Mouse (Mus musculus): ENCODE measurements around the gene Aox4.

The Aox4 gene

DNA sequence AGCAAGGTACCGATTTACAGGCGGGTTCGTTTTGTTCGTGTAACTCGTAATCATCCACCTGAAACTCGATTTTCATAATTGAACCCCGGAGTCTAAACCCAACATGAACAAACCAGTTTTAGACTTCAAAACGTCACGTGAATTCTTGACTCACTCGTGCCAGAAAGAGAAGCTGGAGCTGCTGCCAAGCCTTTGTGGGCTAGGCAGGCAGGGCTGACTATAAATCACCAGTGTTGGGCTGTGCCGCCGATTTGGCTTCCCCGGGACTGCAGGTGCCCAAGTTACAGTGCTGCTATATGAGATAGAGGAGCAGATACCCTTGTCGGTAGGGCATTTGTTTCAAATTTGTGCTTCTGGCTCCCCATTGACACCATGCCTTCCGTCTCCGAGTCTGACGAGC, at the start of gene Aox4:
Gene Aox4, plus strand, starts transcription at position 195 of the 400 bp plus-strand sequence.
- no peak for DNase-seq

DNA sequence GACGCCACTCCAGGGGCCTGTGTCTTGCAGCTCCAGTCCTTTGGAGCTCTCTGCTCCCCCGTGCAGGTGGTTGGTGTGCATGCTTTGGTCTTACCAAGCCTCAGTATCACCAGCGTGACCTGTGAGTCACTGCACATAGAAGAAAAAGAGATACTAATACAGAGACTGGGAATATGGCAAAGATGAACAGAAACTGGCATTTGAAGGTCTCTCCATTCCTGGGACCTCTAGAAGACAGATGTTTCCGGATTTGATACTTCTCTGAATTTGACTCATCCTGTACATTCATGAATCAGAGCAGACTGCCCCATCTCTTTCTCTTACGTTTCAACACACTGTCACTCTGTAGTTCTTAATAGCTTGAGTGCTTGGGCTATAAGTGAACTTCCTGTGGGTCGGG, 40.3 kb upstream of the Aox4 start:
- no peak for DNase-seq

DNA sequence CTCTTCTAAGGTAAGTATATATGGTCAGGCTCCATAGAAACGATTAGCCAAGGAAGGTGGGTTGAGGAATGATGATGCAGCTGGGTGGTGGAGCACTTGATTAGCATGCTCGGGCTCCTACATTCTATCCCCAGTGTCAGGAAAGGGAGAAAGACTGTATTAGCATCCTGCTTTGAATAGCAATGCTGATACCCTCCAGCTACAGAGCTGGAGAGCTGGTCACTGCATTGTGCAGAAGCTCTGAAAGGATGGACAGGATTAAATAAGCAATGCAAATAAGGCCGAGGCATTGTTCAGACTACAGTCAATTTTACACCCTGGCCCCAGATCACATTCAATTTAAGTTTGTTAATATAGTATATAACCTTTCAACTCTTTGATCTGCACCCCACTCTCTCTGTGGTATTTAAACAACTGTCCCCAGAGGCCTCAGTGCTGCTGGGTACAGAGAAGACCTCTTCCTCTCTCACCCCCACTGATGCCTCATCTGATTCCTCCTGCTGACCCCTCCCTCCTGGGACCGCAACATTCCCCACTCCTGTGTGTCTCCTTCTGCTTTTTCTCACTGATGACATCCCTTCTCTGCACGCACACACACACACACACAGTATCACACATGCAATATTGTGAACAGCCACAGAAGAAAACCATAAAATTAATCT, 21.6 kb upstream of the Aox4 start:
- DNase-seq, result no peak

DNA sequence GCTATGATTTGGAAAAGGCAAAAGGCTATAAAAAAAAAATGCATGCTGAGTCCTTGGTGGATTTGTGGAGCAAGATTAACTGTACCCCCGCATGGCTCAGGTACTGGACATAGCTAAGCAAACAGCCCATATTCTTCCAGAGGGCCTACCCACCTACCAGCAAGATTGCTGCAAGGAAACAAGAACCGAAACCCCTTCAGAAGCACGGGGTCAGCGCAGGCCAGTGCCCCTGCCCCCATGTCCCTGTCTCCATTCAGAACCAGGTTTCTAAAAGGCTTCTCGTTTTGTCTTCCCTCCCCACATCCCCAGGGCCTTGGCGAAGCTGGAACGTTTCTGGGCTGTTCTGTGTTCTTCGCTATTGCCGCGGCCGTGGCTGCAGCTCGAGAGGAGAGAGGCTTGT, 15.9 kb upstream of the Aox4 start:
- DNase-seq, result no peak

DNA sequence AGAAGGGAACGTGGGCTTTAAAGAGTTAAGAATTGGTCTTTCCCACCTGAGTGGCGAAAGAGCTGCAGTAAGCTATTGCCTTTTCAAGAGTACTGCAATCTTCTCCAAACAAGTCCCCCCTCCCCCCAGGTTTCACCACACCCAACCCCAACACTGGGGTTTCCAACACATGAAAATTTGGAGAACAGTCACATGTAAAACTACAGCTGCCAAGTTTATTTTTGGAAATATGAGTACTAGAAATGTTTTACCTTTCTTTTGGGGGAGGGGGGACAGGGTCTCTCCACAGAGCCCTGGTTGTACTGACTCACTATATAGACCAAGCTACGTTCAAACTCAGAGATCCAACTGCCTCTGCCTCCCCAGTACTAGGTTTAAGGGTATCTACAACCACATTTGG, 15.2 kb upstream of the Aox4 start:
- DNase-seq, result no peak

DNA sequence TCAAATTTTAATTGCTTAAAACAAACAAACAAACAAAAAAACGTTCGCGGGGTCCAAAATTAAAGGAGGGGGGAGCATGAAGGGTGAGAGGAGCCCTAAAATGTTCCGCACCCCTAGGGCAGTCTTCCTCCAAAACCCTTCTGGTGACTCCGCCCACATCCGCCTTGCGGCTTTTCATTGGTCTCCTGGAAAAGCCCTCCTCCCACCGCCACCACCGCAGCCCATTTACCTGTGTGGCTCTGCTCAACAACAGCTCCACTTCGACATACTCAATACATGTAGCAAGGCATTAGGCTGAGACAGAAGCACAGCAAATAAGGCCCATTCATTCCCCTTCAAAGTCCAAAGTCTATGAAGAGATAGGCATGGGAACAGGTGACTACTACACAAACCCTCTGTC, 14.7 kb upstream of the Aox4 start:
- DNase-seq, result no peak

DNA sequence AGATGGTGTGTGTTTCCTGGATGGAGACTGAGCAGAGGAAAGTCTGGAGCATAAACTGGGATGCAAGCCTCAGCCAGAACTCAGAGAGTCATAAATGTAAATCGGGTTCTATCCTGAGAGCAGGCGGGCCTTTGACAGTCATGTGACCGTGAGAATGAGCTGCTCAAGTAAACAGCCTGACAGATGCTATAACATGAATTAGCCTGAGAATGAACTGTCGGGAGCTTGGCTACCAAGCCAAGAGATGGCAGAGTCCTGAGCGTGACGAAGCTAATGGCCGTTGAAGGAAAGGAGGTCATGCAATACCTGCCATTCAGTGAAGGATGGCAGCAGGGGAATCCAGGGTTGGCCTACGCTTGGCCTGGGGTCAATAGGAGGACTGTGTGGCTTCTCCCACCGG, 13.2 kb upstream of the Aox4 start:
- DNase-seq, result no peak

DNA sequence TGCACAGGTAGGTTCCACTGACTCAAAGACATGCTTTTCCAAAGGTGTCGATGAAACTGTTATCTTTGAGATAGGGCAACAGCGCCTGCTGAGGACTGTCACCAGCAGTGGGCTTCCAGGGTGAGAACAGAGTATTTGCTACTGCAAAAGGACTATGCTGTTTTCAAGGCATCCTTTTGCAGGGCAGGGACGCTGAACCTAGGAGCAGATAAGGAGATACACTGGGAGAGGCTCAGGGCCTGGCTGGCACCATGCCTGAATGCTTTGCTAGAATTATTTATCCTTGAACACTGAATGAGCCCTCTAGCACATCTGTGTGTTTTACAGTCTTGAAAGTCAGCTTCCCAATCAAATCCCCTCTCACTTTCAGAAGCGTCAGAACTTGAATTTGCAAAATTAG, 11.8 kb upstream of the Aox4 start:
- DNase-seq, result no peak

DNA sequence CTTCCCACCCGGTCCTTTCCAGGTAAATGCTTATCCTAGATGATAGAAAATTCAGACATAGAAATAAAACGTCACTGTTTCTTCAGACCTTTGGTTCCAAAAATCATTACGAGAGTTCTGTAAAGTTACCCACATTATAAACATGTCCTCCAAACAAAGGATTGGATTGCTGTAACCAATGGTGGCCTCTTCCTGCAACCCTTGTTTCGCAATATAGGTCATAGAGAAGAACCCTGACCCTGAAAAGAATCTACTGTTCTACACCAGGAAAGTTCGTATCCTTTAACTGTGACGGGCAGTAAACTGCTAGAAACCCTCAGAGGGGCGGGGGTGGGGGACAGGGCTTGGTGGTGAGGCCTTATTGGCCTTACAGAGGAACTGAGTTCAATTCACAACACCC, 2.6 kb downstream of the Aox4 start:
- DNase-seq, result no peak

DNA sequence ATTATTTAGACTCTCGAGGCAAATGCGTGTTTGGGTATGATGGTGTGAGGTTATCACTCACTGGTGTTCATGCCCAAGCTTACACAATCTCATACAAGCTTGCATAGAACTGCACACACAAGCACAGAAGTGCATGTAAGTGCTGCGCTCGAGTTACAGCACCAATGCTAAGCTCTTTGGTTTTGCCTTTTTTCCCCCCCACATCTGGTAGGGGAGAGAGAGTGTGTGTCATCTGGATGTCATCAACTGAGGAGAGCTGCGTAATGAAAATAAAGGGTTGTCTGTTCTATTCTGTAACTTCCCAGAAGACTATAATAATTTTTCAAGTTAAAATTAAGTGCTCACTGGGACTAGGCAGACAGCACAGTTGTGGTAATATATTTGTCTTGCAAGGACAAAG, 3.6 kb downstream of the Aox4 start:
- DNase-seq, result no peak

DNA sequence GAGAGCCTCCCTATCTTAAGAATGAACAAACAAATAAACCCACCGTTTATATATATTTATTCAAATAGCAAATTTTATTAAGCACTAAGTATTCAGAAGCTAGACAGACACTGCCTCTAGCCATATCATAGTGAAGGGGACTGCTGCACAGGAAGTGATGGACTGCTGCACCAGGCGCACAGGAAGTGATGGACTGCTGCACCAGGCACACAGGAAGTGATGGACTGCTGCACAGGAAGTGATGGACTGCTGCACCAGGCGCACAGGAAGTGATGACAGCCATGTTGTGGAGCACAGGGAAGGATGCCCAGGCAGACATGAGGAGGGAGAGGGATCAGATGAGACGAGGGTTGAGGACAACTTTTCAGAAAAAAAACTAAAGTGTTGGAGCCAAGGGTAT, 5.2 kb downstream of the Aox4 start:
- no peak for DNase-seq

DNA sequence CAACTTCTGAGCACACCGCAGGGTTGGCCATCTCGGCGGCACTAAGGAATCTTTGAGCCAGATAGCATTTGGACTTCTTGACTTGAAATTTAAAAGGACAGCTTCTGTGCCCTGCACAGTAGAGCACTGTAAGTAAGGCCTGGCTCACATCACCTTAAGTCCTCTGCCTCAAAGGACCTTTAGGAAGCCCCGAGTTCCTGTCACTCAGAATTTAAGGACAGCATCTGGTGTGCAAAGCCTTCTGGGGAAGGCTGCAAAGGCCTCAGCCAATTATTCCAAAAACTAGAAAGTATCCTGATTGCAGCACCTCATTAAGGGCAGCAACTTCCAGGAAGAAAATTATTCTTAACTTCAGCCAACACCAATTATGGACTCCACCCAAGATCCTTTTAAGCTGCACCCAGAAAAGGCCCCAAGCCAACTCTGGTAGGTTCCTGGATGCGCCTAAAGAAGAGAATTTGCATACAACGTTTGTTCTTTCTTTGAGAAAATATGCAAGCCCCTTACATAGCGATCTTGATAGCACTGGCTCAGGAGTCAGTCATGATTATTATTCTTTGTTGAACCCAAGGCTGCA, 5.8 kb downstream of the Aox4 start:
- no peak for DNase-seq

DNA sequence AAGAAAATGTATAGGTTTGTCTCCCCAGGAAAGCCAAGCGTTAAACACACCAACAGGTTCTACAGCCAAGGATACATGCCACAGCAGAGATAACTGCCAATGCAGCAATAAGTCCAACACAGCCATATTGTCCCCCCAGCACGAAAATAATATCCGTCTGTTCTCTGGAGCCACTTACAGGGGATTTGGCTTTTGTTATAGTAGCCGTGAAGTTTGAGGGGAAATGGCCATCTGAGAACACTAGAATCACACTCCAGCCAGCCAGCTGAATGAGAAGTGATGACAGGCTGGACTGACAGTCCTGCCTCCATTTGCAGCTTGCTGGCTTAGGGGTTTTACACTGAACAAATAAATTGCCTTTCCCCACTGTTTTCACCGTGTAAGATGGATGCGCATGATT, 10.9 kb downstream of the Aox4 start:
- peak; percentile 6 for DNase-seq

DNA sequence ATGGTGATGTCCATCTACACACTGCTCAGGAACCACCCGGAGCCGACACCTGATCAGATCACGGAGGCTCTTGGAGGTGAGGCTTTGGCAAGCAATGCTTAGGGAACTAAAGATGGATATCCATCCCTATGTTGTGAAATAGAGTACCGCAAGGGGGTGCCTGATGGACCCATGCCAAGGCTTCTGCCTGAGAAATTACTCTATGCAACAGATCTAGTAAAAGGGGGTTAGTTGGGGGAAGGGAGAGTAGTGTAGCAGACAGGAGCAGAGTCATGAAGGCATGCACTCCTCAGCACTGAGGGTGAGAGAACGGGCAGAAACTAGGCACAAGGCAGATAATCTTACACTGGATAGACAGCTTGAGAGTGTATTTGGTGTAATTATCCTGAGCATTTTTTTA, 11.7 kb downstream of the Aox4 start:
- no peak for DNase-seq

DNA sequence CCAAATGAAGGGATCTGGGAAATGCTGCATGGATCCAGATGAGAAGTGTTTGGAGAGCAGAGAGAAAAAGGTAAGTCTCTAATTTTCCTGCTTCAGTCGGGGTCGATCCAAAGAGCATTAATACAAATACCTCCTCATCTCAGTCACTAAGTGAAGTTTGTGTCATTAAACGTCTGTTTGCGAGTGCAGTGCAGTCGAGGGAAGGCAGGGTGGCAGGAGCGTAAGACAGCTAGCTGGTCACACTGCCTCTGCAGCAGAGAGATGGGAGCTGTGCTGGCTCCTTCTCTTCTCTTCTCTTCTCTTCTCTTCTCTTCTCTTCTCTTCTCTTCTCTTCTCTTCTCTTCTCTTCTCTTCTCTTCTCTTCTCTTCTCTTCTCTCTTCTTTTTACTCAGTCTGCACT, 17.9 kb downstream of the Aox4 start:
- DNase-seq, result no peak

DNA sequence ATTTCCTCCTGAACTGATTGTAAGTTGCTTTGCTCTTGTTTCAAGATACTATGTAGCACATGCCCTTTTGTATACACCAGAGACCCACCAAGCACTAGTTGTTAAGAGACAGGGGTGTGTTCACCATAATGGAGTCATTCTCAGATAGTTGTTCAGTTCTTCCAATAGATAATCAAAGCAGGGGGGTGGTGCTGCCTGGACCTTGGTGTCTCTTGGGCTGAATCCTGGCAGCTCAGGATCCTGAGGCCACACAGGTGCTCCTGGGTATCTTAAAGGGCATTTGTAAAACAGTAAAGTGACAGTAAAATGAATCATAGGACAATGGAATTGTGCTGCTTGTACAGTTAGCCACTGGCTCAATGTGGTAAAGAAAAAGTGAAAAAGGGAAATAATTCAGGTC, 18.7 kb downstream of the Aox4 start:
- no peak for DNase-seq

DNA sequence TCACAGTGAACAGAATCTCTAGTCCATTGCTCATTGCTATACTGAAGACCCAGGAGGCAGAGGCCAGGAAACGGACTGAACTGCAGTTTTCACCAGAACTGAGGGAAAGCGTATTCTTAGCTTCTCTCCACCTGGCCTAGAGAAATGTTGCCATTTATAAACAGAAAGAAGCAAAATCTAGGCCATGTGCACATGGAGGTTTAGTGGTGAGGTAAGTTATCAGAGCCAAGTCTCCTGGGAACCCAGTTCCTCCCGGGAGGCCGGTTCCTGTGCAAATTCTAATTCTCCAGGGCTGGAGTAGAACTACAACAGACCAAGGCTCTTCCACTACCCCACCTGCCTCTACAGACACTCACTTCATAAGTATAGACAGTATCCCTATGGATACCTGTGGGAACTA, 19.6 kb downstream of the Aox4 start:
- no peak for DNase-seq

DNA sequence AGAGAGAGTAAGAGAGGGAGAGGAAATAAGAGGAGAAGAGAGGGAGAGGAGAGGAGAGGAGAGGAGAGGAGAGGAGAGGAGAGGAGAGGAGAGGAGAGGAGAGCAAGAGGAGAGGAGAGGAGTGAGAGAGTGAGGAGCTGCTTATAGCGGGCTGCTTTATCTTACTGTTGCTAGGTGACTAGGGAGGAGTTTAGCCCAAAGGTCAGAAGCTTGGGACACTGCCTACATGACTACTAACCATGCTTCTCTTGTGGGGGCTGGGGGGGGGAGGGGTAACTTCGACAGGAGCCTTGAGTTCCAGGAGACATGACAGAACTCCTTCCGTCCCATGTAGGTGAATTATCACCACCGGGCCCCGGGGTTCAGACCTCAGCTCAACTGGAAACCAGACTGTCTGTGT, 20.3 kb downstream of the Aox4 start:
- DNase-seq, result no peak

DNA sequence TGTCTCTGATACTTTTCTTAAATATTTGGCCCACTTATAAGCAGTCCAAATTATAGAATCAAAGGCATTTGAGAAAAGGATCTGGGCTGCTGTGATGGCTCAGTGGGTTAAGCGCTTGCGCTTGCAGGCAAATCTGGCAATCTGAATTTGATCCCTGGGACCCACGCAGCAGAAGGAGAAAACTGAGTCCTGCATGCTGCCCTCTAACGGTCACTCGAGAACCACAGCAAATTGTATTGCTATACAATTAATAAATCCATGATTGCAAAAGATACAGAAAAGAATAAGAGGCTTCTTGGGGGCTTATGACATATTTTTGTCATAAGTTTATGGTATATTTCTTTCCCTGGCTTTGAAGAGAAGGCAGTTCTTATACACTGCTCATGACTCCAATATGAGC, 25.2 kb downstream of the Aox4 start:
- DNase-seq, result no peak

DNA sequence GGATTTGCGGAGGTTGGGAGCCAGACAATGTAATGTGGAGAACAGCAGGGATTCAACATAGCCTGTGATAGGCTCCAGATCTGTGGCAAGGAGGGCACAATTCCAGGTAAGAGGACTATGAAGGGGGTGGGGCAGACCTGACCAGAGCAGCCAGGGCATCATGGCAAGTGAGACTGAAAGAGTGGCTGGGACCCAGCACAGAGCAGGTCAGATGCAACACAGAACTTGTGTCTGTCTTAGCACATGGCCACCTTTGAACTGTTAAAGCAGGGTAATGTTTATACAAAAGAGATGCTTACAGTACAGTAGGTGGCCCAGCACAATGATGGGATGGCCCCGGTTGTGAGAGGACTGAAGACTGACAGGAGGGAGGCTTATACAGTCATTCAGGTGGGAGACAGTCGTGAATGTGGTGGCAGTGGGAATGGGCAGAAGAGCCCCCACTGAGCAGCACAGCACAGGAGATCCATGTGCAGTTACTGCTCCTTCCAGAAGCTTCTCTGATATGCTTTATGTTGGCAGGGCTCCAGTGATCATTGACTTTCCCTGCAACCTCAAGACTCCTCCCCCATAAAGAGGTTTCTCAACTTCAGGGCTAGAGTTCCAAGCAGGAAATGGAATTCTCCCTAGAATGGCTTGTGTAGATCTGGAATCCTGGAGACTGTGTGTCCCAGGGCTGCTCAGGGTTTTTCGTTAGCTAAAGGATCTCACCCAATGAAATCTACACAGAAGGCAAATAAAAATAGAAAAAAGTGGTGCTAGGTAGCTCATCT, 27.5 kb downstream of the Aox4 start:
- DNase-seq, result no peak

DNA sequence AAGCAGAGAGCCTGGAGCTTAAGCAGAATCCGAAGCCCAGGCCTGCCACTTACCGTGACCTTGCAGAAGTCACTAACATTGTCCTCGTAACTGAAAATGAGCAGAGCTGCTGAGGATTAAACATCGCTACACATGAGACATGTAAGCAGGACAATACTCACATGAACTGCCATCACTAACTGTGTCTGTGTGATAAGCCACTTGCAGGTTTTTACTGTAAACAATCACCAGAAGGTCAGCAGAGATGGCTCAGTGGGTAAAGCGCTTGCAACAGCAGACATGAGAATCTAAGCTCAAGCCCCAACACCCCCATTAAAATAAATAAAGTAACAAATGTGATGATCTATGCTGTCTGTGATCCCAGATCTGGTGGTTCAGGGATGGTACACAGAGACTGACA, 28.2 kb downstream of the Aox4 start:
- no peak for DNase-seq

DNA sequence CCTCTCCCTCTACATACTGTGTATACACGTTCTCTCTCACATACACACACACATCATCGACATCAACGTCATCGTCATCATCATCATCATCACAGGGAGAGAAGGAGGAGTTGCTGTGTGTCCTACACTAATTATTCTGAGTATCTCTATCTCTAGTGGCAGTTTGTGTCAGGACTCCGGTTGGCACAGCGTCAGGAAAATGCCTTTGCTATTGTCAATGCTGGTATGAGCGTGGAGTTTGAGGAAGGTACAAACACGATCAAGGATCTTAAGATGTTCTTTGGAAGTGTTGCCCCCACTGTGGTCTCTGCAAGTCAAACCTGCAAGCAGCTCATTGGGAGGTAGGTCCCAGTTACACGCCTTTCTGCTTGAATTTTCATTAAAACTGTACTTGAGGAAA, 28.8 kb downstream of the Aox4 start:
- DNase-seq, result no peak

DNA sequence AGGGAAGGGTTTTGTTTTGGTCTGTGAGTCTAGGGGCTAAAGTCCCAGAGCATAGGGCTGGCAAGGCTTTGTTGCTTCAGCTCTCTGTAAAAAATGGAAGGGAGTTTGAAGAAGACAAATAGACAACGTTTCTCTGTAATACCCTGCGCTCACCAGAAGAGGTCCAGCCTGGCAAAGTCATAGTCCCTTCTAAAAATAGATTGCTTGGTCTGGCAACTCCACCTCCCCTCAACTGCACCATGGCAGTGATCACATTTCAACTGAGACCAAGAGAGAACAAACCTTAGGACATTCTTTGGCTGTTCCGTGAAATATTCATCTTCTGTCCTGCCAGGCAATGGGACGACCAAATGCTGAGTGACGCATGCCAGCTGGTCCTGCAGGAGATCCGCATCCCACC, 30.1 kb downstream of the Aox4 start:
- DNase-seq, result no peak

DNA sequence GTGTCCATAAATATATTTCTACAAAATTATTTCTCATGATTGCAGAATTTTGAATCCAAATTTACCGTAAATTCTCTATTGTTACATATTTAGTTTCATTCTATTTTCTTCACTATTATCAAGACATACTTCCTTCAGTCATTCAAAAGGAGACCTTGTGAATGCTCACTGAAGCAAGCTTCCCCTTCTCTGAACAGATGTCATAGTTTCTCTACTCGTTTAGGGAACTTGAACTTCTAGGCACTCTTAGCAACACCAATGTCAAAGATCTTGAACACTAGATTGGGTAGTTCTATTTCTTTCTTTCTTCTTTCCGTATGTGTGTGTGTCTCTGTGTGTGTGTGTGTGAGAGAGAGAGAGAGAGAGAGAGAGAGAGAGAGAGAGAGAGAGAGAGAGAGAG, 34.3 kb downstream of the Aox4 start:
- DNase-seq, result no peak

DNA sequence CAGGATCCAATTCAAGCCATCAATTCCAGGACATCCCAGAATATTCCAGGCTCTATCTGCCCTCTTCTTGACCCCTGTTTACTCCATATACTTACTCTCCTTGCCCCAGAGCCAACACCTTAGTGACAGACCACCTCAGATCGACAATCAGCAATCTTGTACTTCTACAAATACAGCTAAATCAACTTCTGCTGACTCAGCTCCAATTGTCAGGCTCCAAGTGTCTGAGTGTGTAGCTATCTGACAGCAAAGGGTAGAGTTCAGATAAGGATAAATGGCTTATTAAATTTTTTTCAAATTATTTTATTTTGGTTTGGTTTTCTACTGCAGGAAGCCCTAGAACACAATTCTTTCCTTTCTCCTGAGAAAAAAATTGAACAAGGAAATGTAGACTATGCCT, 38.3 kb downstream of the Aox4 start:
- DNase-seq, result no peak
